Mouse (Mus musculus) heart, embryonic 10.5 days (tissue): ENCODE data around the gene Gm1527. TPM values are rescaled to one million over a fixed set of nuclear protein-coding genes. Genes with fewer than 3 reads are reported as not detected.
"Not testable (repeated sequence)": the region's sequence is repeated elsewhere in the genome, so short reads cannot be mapped to it uniquely, and the experiment has no call there.

ENCODE experiments used
- DNase-seq: peaks from one replicate; pipeline ENCODE4 v3.0.0-alpha.2; 2017; ENCODE audit warnings: low spot score
- H3K27ac ChIP-seq: fragments of 300-500 bp; sonication (generic); 2 replicates; pipeline ENCODE4 v1.5.1; 2016; ENCODE audit warnings: mild to moderate bottlenecking
- H3K27me3 ChIP-seq: fragments of 300-500 bp; sonication (generic); 2 replicates; pipeline ENCODE4 v1.6.1; 2016; ENCODE audit warnings: mild to moderate bottlenecking; ENCODE audit not compliant: poor library complexity, insufficient read depth, severe bottlenecking
- H3K36me3 ChIP-seq: fragments of 300-500 bp; sonication (generic); 2 replicates; pipeline ENCODE4 v1.6.1; 2016; ENCODE audit warnings: mild to moderate bottlenecking, moderate library complexity
- H3K4me1 ChIP-seq: fragments of 300-500 bp; sonication (generic); 2 replicates; pipeline ENCODE4 v1.6.1; 2016; ENCODE audit warnings: mild to moderate bottlenecking
- H3K4me3 ChIP-seq: fragments of 300-500 bp; sonication (generic); 2 replicates; pipeline ENCODE4 v1.5.1; 2016; ENCODE audit warnings: mild to moderate bottlenecking, moderate library complexity
- H3K9me3 ChIP-seq: fragments of 300-500 bp; sonication (generic); 2 replicates; pipeline ENCODE4 v1.6.1; 2016; ENCODE audit warnings: mild to moderate bottlenecking, moderate library complexity
- WGBS: fragments of 180-500 bp; shearing (Covaris S2); methylation state at CpG from one replicate; pipeline ENCODE4 v1.1.7; 2016; 5-methylcytosine and 5-hydroxymethylcytosine counted together
- polyA plus RNA-seq: library from polyadenylated mRNA; unstranded; fragments of >200 nt; fragmentation: Nextera tagmentation; extraction: Ambion mirVana; gene quantifications from 2 replicates; pipeline ENCODE4 v1.2.1, GENCODE M21; 2016

Gene Gm1527
- polyA plus RNA-seq = not detected in 2 replicates

- Histone ChIP-seq H3K4me3 (no peak within 1 kb of the TSS), H3K4me1 (no peaks in the 10 kb centered on the region), H3K27ac (no peak within 1 kb of the TSS), H3K9me3 (no peaks in the 10 kb centered on the region), H3K36me3 (no peaks in the 10 kb centered on the region), H3K27me3 (no peaks in the 10 kb centered on the region)
- no peak for DNase-seq
- WGBS = 55% methylated on average over 1 of the region's 1 CpGs
Observed at GRCm38 (mm10) chr3:28892317-28892716, at the start of gene Gm1527. Gene Gm1527, plus strand, starts transcription at chr3:28892617.

GRCm38 (mm10) chr3:28843231-28843630 is 49.2 kb upstream of the Gm1527 start:
- H3K4me3 ChIP-seq = no peak overlapping the region
- H3K27me3 ChIP-seq = no peaks in the 10 kb centered on the region
- H3K27ac ChIP-seq = no peak overlapping the region
- DNase-seq = no peak
- 74% methylated on average over 8 of the region's 8 CpGs for WGBS
- peaks cover 20% of the 10 kb centered on the region for H3K4me1 ChIP-seq
- no peaks in the 10 kb centered on the region for H3K9me3 ChIP-seq
- H3K36me3 ChIP-seq = no peaks in the 10 kb centered on the region

DNA sequence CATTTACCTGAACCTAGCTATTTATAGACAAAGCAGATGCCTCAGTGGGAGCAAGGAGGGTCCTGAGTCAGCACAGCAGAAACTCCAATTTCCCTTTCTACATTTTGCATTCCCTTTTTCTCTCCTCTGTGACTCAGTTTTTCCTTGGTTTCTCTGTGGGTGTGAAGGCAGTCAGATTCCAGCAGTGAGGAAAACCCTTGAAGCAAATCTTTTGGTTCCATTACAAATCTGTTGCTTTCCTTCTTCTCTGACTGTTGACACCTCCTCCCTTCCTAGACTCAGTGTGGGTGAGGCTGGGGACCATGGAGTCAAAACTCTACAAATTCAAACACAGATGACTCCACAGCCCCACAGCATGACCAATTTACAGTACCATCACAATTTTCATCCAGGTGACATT is 45.3 kb upstream of the Gm1527 start:
- no peak overlapping the region for H3K4me3 ChIP-seq
- H3K4me1 ChIP-seq = peaks cover 12% of the 10 kb centered on the region; the same call in 1 of the 2 replicates
- no peaks in the 10 kb centered on the region for H3K27me3 ChIP-seq
- no peak for DNase-seq
- H3K27ac ChIP-seq = no peak overlapping the region
- no peaks in the 10 kb centered on the region for H3K36me3 ChIP-seq
- H3K9me3 ChIP-seq = no peaks in the 10 kb centered on the region

GRCm38 (mm10) chr3:28852174-28852573 is 40.2 kb upstream of the Gm1527 start:
- not testable (repeated sequence) for H3K9me3 ChIP-seq, H3K4me3 ChIP-seq, H3K27me3 ChIP-seq, DNase-seq, H3K27ac ChIP-seq, H3K36me3 ChIP-seq, H3K4me1 ChIP-seq
- 90% methylated on average over 3 of the region's 3 CpGs for WGBS

DNA sequence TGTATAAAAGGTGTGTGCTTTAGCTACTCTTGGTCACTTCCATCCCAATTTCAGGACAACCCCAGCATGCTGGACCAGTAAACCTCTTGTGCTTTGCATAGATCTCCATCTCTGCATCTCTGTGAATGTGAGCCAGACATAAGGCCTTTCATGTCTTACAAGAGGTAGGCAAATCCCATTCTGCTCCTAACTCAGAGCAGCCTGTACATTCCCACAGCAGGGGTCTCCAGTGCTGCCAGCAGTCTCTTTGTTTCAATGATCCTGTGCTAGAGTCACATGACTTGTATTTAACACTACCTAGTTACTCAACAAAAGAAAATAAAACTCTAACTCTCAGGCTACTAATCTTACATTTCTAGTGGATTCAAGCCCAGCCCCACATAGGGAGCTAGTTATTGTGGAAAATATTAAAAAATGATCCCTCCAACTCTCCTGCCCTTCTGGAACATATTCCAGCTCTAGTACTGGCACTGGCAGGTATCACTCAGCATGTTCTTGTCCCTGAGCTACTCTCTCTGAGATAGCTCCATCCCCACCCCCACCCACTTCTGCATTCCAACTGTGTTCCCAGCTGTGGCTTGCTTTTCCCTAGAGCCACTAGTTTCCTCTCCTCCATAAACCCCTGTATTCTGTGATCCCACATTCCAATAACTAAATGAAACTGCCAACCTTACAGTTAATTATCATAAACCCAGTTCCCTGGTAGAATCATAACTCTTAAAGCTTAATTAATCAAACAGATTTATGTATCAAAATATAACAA is 32.6 kb upstream of the Gm1527 start:
- DNase-seq, H3K4me1 ChIP-seq, H3K4me3 ChIP-seq, H3K9me3 ChIP-seq, H3K36me3 ChIP-seq, H3K27me3 ChIP-seq, H3K27ac ChIP-seq: not testable (repeated sequence)

DNA sequence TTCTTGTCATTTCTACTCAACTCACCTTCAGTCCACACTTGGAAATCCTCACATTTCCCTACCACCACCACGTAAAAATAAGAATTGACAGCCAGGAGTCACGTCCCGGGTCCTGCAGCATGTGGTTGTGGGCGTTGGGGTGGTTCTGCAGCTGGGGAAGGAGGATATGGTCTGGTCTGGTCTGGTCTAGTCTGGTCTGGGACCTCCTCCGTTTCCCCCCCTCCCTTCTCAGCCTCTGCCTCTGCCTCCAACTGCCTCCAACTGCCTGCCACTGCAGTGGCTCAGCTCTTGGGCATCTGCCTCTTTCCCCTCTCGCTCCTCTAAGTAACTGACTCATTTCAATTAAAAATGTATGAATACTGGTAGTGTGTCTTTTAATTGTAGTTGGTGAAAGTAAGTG is 4.5 kb downstream of the Gm1527 start:
- H3K9me3 ChIP-seq, DNase-seq, H3K27ac ChIP-seq, H3K4me3 ChIP-seq, H3K4me1 ChIP-seq, H3K27me3 ChIP-seq, H3K36me3 ChIP-seq: not testable (repeated sequence)
- WGBS = 59% methylated on average over 6 of the region's 6 CpGs

- Histone ChIP-seq H3K27me3 (no peaks in the 10 kb centered on the region), H3K27ac (no peak overlapping the region), H3K4me1 (no peaks in the 10 kb centered on the region), H3K4me3 (no peak overlapping the region), H3K9me3 (no peaks in the 10 kb centered on the region), H3K36me3 (no peaks in the 10 kb centered on the region)
- WGBS = 90% methylated on average over 2 of the region's 2 CpGs
- no peak for DNase-seq
Observed at GRCm38 (mm10) chr3:28965931-28966330, 73.5 kb downstream of the Gm1527 start.

DNA sequence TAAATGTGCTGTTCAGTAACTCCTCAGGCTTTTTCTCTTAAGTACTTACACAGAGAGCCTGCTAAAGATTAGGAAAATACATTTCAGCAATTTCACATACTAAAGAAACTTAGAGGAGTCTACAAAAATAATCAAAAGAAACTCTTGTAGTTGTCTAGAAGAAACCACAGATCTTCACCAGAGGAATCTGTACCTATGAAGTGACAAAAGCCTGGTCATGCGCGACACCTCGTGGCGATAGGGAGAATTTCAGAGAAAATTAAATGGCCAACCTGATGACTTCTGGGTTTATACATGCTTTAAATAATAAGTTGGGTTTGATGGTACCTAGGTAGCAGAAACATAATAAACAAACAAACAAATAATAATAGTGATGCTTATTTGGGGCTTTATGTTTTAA is 76.4 kb downstream of the Gm1527 start:
- Histone ChIP-seq H3K9me3 (no peaks in the 10 kb centered on the region), H3K4me3 (no peak overlapping the region), H3K27me3 (no peaks in the 10 kb centered on the region), H3K36me3 (no peaks in the 10 kb centered on the region), H3K27ac (no peak overlapping the region), H3K4me1 (no peaks in the 10 kb centered on the region)
- DNase-seq = no peak
- 0% methylated on average over 4 of the region's 4 CpGs for whole genome bisulfite sequencing

Other genes with a start within 250 kb of the Gm1527 start
- gene Slc2a2, start 194.7 kb upstream of the Gm1527 start, polyA plus RNA-seq = 0.11 and 3.1 TPM in 2 replicates
- gene Eif5a2, start 111.3 kb upstream of the Gm1527 start, polyA plus RNA-seq = 11.6 and 16.3 TPM in 2 replicates
- 267 and 279 TPM in 2 replicates for gene Rpl22l1, start 87.2 kb upstream of the Gm1527 start, polyA plus RNA-seq
- 0.12 and 0.92 TPM in 2 replicates for gene Egfem1, start 189.4 kb downstream of the Gm1527 start, polyA plus RNA-seq